ENCODE assay signal across 1 mouse cellular context in the genomic region with DNA sequence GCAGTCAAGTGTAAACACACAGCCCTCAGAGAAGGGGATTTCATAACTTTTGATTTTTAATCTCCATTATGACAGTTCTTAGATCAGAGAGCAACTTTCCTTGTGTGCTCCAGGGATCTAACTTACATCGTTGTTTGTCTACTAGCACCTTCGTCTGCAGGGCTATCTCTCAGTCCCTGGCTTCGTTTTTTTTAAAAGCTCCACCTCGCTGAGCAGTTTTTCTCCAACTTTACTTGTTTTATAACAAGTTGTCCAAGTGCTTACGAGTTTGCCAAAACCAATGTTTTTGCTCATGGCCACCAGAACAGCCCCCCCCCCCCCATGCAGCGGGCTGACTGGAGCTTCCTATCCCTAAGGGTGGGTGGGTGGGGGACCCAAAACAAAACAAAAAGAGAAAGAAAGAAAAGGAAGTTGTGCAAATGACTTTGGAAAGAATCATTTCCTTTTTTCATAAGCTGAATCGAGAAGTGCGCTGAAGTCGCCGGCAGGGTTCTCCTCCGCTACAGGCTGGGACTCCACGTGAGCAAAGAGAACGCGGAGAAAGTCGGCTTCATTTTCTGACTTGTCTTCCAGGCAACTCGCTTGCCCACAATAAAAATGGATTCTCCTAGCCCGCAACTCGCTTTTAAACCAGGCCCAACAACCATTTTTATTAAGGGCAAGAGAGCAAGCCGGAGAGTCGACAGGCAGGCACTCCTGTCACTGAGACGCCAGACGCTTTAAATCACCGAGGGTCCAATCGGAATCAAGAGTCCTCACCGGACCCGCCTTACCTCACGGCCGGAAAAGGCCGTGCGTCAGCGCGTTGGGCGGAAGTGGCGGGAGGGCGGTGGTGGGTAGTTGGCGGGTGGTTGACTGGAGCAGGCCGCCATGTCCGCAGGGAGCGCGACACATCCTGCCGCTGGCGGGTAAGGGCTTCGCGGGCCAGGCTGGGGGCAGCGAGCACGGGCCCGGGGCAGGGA.
TF ChIP-seq lines count a peak whose summit lies in the region.

A gene (plus strand): TSS at position 824 of the 962 bp plus-strand sequence.

TF ChIP-seq in myocyte, 11 proteins besides CTCF, POLR2A, EP300 and RAD21 (continued from another document):
- TF ChIP-seq SRF (IDR thresholded peaks at IDR 0.05; ENCODE audit: control insufficient read depth, insufficient read length, low read depth), result no peak
- peak; percentile 33 for TF ChIP-seq REST (IDR thresholded peaks at IDR 0.05; ENCODE audit: insufficient read depth, insufficient read length)
- no peak for TF ChIP-seq E2F4 (IDR thresholded peaks at IDR 0.05; ENCODE audit: insufficient read depth)
- TF ChIP-seq MYOG (IDR thresholded peaks at IDR 0.05; ENCODE audit: control insufficient read depth in 1 of 3, insufficient read depth in 1 of 3, insufficient read length in 2 of 3, low read depth in 2 of 3), result peak in 1 of 3 experiments; percentile 25
TF ChIP-seq in myocyte: peak in this region for 6.
